Mouse (Mus musculus): Measurements from ENCODE around the gene Efr3b. TPM values are rescaled to one million over a fixed set of nuclear protein-coding genes. Genes with fewer than 3 reads are reported as not detected.
"Not testable (repeated sequence)": the region's sequence is repeated elsewhere in the genome, so short reads cannot be mapped to it uniquely, and the experiment has no call there.

Gene Efr3b
- total RNA-seq, 1 experiment from 2014 or later, result not detected

- no peak for ATAC-seq (ENCODE audit: extremely low read depth, insufficient number of reproducible peaks, low FRiP score, poor library complexity, severe bottlenecking)
Measured at GRCm38 (mm10) chr12:3991047-3991446, 47.7 kb downstream of the Efr3b start.

- no peak for ATAC-seq (ENCODE audit: extremely low read depth, insufficient number of reproducible peaks, low FRiP score, poor library complexity, severe bottlenecking)
Measured at GRCm38 (mm10) chr12:3989943-3990342, 48.8 kb downstream of the Efr3b start.

- ATAC-seq (ENCODE audit: extremely low read depth, insufficient number of reproducible peaks, low FRiP score, poor library complexity, severe bottlenecking), result no peak
Measured at GRCm38 (mm10) chr12:3984446-3984845, 54.3 kb downstream of the Efr3b start.

- 0 out of 2 replicates have a peak, but pooled peaks have one; percentile 11 for ATAC-seq (ENCODE audit: extremely low read depth, insufficient number of reproducible peaks, low FRiP score, poor library complexity, severe bottlenecking)
Measured at GRCm38 (mm10) chr12:3983736-3984135, 55.0 kb downstream of the Efr3b start.

GRCm38 (mm10) chr12:3982257-3982656, 56.5 kb downstream of the Efr3b start:
- ATAC-seq (ENCODE audit: extremely low read depth, insufficient number of reproducible peaks, low FRiP score, poor library complexity, severe bottlenecking), result no peak

GRCm38 (mm10) chr12:3981350-3982131, 57.2 kb downstream of the Efr3b start:
- ATAC-seq (ENCODE audit: extremely low read depth, insufficient number of reproducible peaks, low FRiP score, poor library complexity, severe bottlenecking), result peak; percentile 40; the same call in 1 of the 2 replicates

GRCm38 (mm10) chr12:3980991-3981349, 57.7 kb downstream of the Efr3b start:
- ATAC-seq (ENCODE audit: extremely low read depth, insufficient number of reproducible peaks, low FRiP score, poor library complexity, severe bottlenecking), result no peak

- ATAC-seq (ENCODE audit: extremely low read depth, insufficient number of reproducible peaks, low FRiP score, poor library complexity, severe bottlenecking), result not testable (repeated sequence)
Measured at GRCm38 (mm10) chr12:3973169-3973568, 65.5 kb downstream of the Efr3b start.

GRCm38 (mm10) chr12:3968380-3968779, 70.3 kb downstream of the Efr3b start:
- ATAC-seq (ENCODE audit: extremely low read depth, insufficient number of reproducible peaks, low FRiP score, poor library complexity, severe bottlenecking), result no peak

- ATAC-seq (ENCODE audit: extremely low read depth, insufficient number of reproducible peaks, low FRiP score, poor library complexity, severe bottlenecking), result no peak
Measured at GRCm38 (mm10) chr12:3967196-3967595, 71.5 kb downstream of the Efr3b start.

GRCm38 (mm10) chr12:3960553-3960952, 78.2 kb downstream of the Efr3b start:
- ATAC-seq (ENCODE audit: extremely low read depth, insufficient number of reproducible peaks, low FRiP score, poor library complexity, severe bottlenecking), result no peak

GRCm38 (mm10) chr12:3959791-3960543, 78.7 kb downstream of the Efr3b start:
- ATAC-seq (ENCODE audit: extremely low read depth, insufficient number of reproducible peaks, low FRiP score, poor library complexity, severe bottlenecking), result peak; percentile 82

GRCm38 (mm10) chr12:3956351-3956750, 82.4 kb downstream of the Efr3b start:
- no peak for ATAC-seq (ENCODE audit: extremely low read depth, insufficient number of reproducible peaks, low FRiP score, poor library complexity, severe bottlenecking)

GRCm38 (mm10) chr12:3955371-3955770, 83.3 kb downstream of the Efr3b start:
- ATAC-seq (ENCODE audit: extremely low read depth, insufficient number of reproducible peaks, low FRiP score, poor library complexity, severe bottlenecking), result no peak

- ATAC-seq (ENCODE audit: extremely low read depth, insufficient number of reproducible peaks, low FRiP score, poor library complexity, severe bottlenecking), result no peak
Measured at GRCm38 (mm10) chr12:3954651-3955050, 84.1 kb downstream of the Efr3b start, which contains the start of gene Pomc. Gene Pomc (plus strand): TSS chr12:3954951.

- ATAC-seq (ENCODE audit: extremely low read depth, insufficient number of reproducible peaks, low FRiP score, poor library complexity, severe bottlenecking), result 0 out of 2 replicates have a peak, but pooled peaks have one; percentile 16
Measured at GRCm38 (mm10) chr12:3947503-3947902, 91.2 kb downstream of the Efr3b start.

GRCm38 (mm10) chr12:3944454-3945073, 94.2 kb downstream of the Efr3b start:
- ATAC-seq (ENCODE audit: extremely low read depth, insufficient number of reproducible peaks, low FRiP score, poor library complexity, severe bottlenecking), result no peak

GRCm38 (mm10) chr12:3942026-3942425, 96.7 kb downstream of the Efr3b start:
- ATAC-seq (ENCODE audit: extremely low read depth, insufficient number of reproducible peaks, low FRiP score, poor library complexity, severe bottlenecking), result no peak

- not testable (repeated sequence) for ATAC-seq (ENCODE audit: extremely low read depth, insufficient number of reproducible peaks, low FRiP score, poor library complexity, severe bottlenecking)
Measured at GRCm38 (mm10) chr12:3930090-3930865, 108.4 kb downstream of the Efr3b start.

Data from neutrophil, adult 5-6 weeks (primary cell).